8 mouse cellular contexts compared by ENCODE assay signal in the genomic region with DNA sequence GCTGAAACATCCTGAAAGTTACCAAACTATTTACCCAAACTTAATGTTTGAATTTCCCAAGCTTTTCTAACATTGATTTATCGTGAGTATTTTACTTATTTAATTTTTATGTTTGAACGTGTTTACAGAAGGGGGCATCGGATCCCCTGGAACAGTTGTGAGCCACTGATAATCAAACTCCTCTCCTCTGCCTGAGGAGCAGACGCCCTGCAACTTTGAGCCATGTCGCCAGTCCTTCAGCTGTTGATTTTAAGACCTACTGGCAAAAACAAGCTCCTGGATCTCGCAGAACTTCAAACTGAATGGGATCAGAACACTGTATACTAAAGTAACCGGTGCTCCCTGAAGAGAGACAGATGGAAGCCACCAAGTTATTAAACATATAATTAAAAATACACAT. TPM values are rescaled to one million over a fixed set of nuclear protein-coding genes. Genes with fewer than 3 reads are reported as not detected.
DNase-seq lines count a peak whose midpoint lies in the region; ATAC-seq lines count a peak whose summit lies in the region.

No protein-coding gene starts in this region.

- no peaks in the 10 kb centered on the region for H3K9me3 ChIP-seq in kidney, embryonic 15.5 days (replicated peaks)
- no peaks in the 10 kb centered on the region for H3K9me3 ChIP-seq in hindbrain, embryonic 10.5 days

- peak overlapping the region; percentile 95 for H3K4me3 ChIP-seq in kidney, embryonic 15.5 days (replicated peaks)
- H3K4me3 ChIP-seq in hindbrain, embryonic 10.5 days, result peak overlapping the region; percentile 90

- 18% methylated on average over 7 of the region's 7 CpGs for WGBS in kidney, embryonic 15.5 days
- WGBS in hindbrain, embryonic 10.5 days, result 30% methylated on average over 7 of the region's 7 CpGs

- peaks cover 25% of the 10 kb centered on the region for H3K4me1 ChIP-seq in kidney, embryonic 15.5 days
- peaks cover 13% of the 10 kb centered on the region for H3K4me1 ChIP-seq in hindbrain, embryonic 10.5 days (replicated peaks)

- H3K9ac ChIP-seq in kidney, embryonic 15.5 days, result 0 out of 2 replicates have a peak overlapping the region, but pooled peaks have one; percentile 4

- no peaks in the 10 kb centered on the region for H3K27me3 ChIP-seq in kidney, embryonic 15.5 days
- H3K27me3 ChIP-seq in hindbrain, embryonic 10.5 days (ENCODE audit: insufficient read depth, poor library complexity, severe bottlenecking), result no peaks in the 10 kb centered on the region

- ATAC-seq in kidney, embryonic 15.5 days (replicated peaks; ENCODE audit: low FRiP score), result no peak
- peak; percentile 33 for ATAC-seq in megakaryocyte progenitor cell, adult 5-6 weeks (replicated peaks; ENCODE audit: poor library complexity)

- DNase-seq in kidney, adult 18-20 months, result no peak
- peak; percentile 11 for DNase-seq in adipocyte (ENCODE audit: low spot score)
- no peak for DNase-seq in hindbrain, embryonic 10.5 days (ENCODE audit: low spot score)
- no peak for DNase-seq in gastrocnemius, postnatal 4 days (ENCODE audit: low spot score in 2 of 2)
- DNase-seq in urinary bladder, postnatal 4 days (ENCODE audit: low spot score in 2 of 2), result no peak
- DNase-seq in adrenal gland, postnatal 10 days, result no peak

- peaks cover 14% of the 10 kb centered on the region for H3K36me3 ChIP-seq in kidney, embryonic 15.5 days
- H3K36me3 ChIP-seq in hindbrain, embryonic 10.5 days, result peaks cover 21% of the 10 kb centered on the region

- H3K4me2 ChIP-seq in kidney, embryonic 15.5 days, result peak overlapping the region; percentile 54

- 0 out of 2 replicates have a peak overlapping the region, but pooled peaks have one; percentile 27 for H3K27ac ChIP-seq in kidney, embryonic 15.5 days
- no peak overlapping the region for H3K27ac ChIP-seq in hindbrain, embryonic 10.5 days

RNA-seq across cellular contexts. Expression of a gene that starts 0.5 kb away (rescaled TPM):
- polyA plus RNA-seq in kidney, embryonic 15.5 days (2015; fragmentation: Nextera tagmentation; extraction: Ambion mirVana), result 240 TPM in 2 replicates
- 223 and 229 TPM in 2 replicates for polyA plus RNA-seq in hindbrain, embryonic 10.5 days (2016; fragmentation: Nextera tagmentation; extraction: Ambion mirVana)
- 79.1 and 83.7 TPM in 2 replicates for total RNA-seq in megakaryocyte progenitor cell, adult 5-6 weeks (2015)
- 98.5 and 109 TPM in 2 replicates for total RNA-seq in megakaryocyte progenitor cell, adult 5-6 weeks (2017)
- total RNA-seq in gastrocnemius, postnatal 4 days (2021), result 10 to 100 TPM; 15.3 to 16.9 TPM
- total RNA-seq in adrenal gland, postnatal 10 days (2021), result 10 to 100 TPM; 16.6 to 17.9 TPM

RNA-seq across cellular contexts. Expression of a gene that starts 4.3 kb away (rescaled TPM):
- 2.9 and 4.6 TPM in 2 replicates for polyA plus RNA-seq in kidney, embryonic 15.5 days (2015; fragmentation: Nextera tagmentation; extraction: Ambion mirVana)
- polyA plus RNA-seq in hindbrain, embryonic 10.5 days (2016; fragmentation: Nextera tagmentation; extraction: Ambion mirVana), result not detected in 2 replicates
- total RNA-seq in megakaryocyte progenitor cell, adult 5-6 weeks (2015), result not detected in 2 replicates
- total RNA-seq in megakaryocyte progenitor cell, adult 5-6 weeks (2017), result not detected in 2 replicates
- not detected for total RNA-seq in gastrocnemius, postnatal 4 days (2021)
- not detected for total RNA-seq in adrenal gland, postnatal 10 days (2021)

Comparison
In these comparisons a context has a peak if more than half of its experiments do, and no peak if none do; other contexts are left out.
1. RNA of a gene that starts 0.5 kb away (total RNA-seq): 79.1 to 109 TPM in megakaryocyte progenitor cell, adult 5-6 weeks; 16.6 to 17.9 TPM in adrenal gland, postnatal 10 days and 15.3 to 16.9 TPM in gastrocnemius, postnatal 4 days; every median in the first group is over 4 times any median in the second.